Mouse (Mus musculus) embryo, embryonic 10.5 days (tissue): ENCODE measurements at regions not wholly inside any gene's neighbourhood (a gene's known extent, or its start where the extent isn't known, plus 50 kb on each side); places are given as distances from the start of the nearest gene placed in this dataset.

ENCODE experiments used
- DNase-seq: peaks from one replicate; pipeline ENCODE4 v3.0.0-alpha.2; 2015; ENCODE audit warnings: low spot score

DNA sequence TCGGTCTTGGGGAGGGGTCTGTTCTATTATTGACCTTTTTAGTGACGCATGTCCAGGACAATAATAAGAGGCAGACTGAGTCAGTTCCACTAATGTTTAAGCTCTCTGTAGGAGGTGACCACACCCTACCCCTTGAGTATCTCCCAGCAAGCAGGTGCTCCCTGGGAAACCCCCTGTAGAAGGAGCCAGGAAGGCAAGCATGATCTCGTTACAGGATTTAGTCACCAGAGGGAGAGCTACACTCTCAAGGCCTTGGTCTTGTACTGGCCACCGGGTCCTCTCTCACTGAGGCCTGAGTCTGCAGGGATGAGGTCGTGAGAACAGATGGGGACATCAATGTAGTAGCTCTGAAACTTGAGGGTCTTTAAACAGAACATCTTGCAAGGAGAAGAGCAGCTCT, 55.3 kb upstream of the Ccnd2 start:
- DNase-seq = no peak

- no peak for DNase-seq
These were observed 61.4 kb upstream of the Ccnd2 start for GRCm38 (mm10) chr6:127213355-127213754.

DNA sequence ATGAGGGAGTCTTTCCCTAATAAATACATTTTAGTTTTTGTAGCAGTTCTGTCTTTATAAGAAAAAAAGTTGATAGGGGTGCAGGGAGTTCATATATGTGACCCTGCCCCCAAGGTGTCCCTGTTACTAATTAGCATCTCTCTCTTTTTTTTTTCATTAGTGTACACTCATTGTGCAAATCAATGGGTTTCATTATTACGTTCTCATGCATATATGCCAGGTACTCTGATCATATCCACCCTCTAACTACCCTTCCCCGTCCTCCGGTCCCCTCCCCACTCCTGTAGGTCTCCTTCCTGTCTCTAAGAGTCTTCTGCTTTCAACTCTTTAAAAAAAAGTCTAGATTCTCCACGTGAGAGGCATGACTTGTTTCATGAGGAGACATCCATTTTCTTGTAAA, 63.9 kb upstream of the Ccnd2 start:
- DNase-seq = no peak

GRCm38 (mm10) chr6:127218634-127219445, 66.8 kb upstream of the Ccnd2 start:
- no peak for DNase-seq

DNA sequence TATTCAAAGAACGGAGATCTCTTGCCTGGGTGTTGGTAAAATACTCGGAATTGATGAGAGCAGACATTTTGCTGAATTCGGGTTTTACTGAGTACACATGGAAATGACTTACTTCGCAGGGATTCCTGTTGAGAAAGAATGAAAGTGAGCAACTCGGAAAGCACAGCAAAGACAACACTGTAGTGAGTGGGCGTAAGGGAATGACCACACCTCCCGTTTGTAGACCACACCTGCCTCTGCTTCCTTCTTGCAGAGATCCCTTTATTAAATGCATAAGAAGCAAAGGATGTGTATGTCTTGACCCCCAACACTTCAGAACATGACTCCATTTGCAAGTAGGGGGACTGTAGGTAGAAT, 67.4 kb upstream of the Ccnd2 start:
- DNase-seq = no peak

- DNase-seq = no peak
These were observed 74.4 kb upstream of the Ccnd2 start for GRCm38 (mm10) chr6:127226242-127226983.

GRCm38 (mm10) chr6:127236510-127237109, 84.6 kb upstream of the Ccnd2 start:
- DNase-seq = no peak

GRCm38 (mm10) chr6:127237168-127237567, 85.2 kb upstream of the Ccnd2 start:
- no peak for DNase-seq

GRCm38 (mm10) chr6:127239529-127240471, 87.8 kb upstream of the Ccnd2 start:
- DNase-seq = no peak

GRCm38 (mm10) chr6:127240472-127241375, 88.7 kb upstream of the Ccnd2 start:
- no peak for DNase-seq

- no peak for DNase-seq
These were observed 89.9 kb upstream of the Ccnd2 start for GRCm38 (mm10) chr6:127241693-127242425.

- DNase-seq = no peak
These were observed 91.0 kb upstream of the Ccnd2 start for GRCm38 (mm10) chr6:127243032-127243431.

GRCm38 (mm10) chr6:127245814-127246440, 93.9 kb upstream of the Ccnd2 start:
- no peak for DNase-seq

DNA sequence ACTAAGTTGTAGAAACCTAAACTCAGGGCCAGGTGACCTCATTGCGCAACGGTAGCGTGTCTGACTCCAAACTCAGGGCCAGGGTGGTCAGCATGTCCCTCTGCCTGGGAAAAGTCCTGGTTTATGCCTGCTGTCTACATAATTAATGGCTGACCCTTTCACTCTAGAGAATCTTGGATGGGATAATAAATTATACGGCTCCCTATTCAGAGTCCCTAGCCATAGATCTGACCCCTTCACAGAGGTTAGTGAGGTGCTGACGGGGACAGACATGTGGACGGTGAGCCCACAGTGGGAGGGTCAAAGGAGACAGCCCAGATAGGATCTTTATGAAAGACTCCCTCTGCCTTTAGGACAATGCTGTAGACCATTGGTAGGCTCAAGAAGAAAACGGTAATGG, 94.7 kb upstream of the Ccnd2 start:
- DNase-seq = peak; percentile 63

- peak; percentile 47 for DNase-seq
These were observed 95.3 kb upstream of the Ccnd2 start for GRCm38 (mm10) chr6:127247343-127247742.

DNA sequence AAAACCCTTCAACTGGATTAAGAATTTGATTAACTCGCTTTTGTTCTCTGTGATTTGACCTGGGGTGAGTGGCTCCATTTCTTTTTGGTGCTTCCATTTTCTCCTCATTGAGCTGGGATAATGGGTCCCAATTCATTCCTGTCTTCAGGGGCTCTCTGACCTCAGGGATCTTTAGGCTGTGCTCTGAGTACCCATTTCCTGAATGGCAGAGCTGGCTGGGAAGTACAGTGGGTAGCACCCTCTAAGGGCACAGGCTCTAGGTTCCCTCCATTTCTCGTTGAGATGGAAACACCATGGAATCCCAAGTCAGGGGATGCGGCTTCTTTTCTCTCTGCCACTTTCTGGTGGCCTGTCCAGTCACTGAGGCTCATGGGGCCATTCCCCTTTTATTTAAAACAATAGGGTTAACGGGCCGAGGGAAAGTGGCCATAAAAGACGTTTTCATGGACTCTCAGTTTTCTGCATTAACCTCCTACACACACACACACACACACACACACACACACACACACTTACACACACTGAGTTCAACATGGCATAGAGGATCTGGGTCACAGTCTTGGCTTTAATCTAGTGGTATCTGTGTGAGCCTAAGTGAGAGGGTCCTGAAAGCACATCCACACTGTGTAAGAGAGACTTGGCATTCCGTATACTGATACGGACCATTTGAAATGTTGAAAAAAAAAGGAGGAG, 98.3 kb upstream of the Ccnd2 start:
- DNase-seq = peak; percentile 83

DNA sequence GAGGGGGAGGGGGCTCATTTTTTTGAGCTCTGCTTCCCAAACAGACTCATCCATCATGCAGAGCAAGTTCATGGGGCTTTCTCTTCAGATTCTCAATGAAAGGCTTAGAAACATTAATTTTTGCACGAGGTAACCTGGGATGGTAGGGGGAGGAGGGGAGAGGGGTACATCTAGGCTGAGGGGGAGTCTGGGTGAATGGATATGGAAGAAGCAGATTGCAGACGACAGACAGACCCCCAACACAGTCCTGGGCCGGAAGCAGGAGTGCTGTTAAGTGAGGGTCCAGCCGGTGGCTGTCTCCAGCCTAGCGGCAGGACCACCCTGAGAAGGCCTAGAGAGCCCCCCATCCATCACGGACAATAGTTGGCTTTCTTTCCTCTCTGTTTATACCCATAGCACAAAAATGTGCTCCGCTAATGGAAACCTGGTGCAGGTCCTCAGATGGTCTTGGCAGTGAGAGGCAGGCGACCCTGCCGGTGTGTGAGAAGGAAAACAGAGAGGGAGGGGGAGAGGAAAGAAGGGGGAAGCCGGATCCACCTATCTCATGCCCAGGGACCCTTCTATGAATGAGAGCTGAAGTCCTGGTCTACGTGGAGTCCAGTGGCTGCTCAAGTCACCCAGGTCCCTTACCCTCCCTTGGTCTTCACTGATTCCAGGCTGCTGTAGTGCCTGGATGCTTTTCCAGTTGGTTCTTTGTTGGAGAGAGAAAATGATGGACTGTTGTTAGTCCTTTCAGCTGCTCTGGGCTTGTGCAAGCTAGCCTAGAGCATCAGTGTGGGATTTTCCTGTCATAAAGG, 99.1 kb upstream of the Ccnd2 start:
- peak; percentile 76 for DNase-seq

DNA sequence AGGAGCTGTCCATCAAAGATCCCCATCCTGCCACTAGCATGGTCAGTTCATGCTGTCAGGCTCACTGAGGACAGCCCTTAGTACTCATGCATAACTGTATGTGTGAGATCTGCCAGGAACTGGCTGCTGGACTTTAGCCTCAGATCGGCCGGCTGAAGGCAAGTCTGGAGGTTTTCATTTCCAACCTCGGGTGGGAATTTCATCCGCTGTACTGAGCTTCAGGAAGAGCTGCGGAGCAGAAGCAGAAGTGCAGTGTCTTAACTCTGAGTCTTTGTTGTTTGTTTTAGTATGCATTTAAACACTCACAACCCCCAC, 99.6 kb upstream of the Ccnd2 start:
- no peak for DNase-seq
